Mouse (Mus musculus) mesoderm, embryonic 11.5 days (tissue): ENCODE results near the gene B3gnt2.

Experiments
- DNase-seq: peaks from one replicate; pipeline ENCODE4 v3.0.0-alpha.2; 2012; ENCODE audit warnings: low read depth, low spot score

B3gnt2 gene

DNA sequence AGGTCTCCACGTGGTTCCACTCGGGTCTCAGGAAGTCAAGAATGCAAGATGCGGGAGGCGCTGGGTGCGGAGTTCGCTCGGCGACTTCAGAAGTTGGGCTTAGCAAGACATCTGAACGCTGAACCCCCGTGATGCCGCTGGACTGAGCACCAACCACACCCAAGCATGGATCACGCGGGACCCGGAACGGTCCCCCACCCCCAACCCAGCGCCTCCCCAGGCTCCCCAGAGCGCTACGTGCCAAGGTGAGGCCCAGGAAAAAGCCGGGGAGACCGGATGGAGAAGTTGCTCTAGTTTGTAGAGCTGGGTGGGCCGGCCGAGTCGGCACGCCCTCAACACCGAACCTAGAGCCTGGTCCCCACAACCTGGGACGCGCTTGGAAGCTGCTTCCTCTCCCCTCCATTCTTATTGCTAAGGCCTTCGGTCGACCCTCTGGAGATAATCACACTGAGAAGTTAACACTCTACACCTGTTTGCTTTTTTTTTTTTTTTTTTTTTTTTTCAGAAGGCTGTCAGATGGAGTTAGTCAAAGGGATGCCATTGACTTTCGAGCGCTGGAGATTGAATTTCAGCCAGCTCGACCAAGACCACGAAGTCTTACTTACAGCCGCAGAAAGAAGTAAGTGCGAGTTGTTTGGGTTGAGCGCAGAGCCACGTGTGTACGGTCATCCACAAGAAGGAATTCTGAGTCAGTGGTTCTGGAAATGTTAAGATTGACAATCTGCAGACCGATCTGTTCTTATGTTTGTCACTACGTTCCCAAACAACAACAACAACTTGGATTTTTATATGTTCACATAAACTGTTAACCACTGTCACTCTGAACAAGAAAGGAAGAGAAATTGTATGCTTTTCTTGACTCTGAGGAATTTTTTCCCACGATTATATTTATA lies at the start of gene B3gnt2:
Gene B3gnt2 (minus strand): TSS at position 627 of the 893 bp plus-strand sequence.
- no peak for DNase-seq

DNA sequence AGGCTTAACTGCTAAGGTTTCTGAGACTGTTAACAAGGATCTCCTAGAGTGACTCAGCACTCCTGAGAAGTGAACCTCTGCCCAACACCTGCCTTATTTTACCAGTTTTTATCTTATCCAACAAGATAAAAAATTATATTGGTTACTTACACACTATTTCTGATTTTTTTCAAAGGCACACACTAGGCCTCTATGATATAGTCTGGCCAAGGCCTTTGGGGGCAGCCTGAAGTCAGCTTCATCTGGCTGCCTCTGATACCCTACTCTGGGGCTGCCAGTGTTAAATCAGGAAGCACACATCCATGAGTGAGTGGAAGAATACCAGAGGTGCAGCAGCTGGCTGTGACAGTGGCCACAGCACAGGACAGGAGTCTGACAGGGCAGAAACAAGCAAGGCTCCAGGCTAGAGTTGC lies 45.7 kb upstream of the B3gnt2 start:
- DNase-seq: no peak

DNA sequence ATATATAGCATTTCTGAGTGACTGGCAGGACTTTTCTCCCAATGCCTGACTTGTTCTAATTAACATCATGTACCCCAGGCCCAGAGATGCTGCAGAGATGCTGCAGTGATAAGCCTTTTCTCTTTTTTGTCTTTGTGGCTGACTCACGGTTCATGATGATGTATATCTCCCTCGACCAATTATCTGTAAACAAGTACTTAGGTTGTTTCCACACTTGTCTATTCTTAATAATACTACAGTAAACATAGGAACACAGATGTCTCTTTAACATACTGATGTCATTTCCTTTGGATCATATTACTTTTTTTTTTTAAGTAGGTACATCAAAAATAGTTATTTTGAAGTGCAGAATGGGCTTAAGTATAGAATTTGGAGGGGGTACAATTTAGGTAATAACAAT lies 42.2 kb upstream of the B3gnt2 start:
- DNase-seq: no peak

DNA sequence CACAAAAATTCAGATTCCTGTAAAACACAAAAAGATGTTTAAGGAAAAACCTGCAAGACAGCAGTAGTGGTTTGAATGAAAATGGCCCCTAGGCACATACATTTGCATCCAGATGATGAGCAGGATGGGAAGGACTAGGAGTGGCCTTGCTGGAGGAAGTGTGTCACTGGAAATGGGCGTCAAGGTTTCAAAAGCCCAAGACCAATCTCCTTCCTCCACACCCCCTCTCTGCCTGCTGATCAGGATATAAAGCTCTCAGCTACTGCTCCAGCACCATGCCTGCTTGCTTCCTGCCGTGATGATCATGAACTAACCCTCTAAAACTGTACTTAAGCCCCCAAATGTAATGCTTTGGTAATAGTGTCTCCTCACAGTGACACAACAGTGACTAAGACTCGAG lies 39.3 kb upstream of the B3gnt2 start:
- DNase-seq: no peak

DNA sequence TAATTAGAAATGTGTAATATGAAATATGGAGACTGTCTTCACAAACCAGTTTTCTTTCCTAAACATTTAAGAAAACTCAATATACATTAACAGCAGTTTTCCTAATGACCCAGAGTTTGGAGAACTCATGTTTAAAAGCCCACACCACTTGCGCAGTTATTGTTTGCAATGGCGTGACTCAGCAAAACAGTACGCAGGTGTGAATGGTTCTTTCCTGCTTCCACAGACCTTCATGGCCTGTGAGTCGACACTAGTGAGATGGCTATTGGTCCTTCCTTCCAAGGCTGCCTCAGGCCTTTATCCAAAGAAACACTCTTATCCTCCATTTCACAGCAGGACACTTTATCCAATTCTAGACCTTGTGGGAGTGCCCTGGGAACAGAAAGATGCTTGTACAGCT lies 36.9 kb upstream of the B3gnt2 start:
- DNase-seq: no peak

DNA sequence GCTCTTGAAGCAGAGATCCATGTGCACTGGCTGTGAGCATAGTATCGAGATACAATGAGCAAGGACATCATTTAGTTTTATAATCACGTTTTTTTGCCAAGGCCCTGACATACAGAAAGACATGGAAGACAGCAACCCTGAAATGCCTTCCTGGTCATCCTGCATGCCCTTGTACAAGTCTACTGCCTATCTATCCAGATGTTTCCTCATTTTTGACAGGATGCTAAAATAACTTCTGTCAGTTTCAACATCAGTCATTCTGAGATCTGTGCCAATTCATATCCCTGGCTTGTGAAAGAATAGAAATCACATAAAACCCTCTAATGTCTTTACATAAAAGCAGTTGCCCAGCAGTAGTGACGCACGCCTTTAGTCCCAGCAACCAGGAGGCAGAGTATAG lies 36.4 kb upstream of the B3gnt2 start:
- no peak for DNase-seq

DNA sequence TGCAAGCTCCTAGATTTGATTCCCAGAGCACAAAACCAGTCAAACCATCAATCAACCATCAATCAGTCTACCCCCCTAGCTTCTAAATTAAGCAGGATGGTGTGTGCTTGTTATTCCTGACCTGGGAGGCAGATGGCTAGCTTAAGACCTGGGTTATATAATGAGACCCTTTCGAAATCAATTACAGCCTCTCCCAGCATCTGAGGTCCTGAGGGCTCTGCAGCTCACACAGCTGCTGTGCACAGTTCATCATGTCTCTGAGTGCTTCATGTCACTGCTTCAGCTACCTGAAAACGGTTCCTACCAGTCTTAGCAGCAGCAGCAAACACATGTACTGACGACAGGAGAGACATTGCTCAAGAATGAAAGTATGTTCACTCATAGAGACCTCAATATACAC lies 32.3 kb upstream of the B3gnt2 start:
- peak; percentile 32 for DNase-seq

DNA sequence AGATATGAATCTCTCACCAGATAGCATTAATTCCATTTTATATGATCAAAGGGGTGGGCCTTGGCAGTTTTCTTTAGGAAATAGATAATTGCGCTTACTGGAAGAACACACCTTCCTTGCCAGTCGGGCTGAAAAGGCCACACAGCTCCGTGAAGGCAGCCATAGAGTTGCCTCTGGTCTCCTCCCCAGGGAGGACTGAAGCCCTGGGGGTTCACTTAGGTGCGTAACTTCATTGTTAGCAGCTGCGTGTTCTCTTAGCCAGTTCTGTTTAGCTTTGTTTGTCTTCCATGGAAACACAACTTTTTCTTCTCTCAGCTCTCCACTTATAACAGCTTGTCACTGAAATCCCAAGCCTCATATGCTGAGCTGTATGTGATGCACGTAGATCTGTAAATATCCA lies 31.7 kb upstream of the B3gnt2 start:
- DNase-seq: no peak

DNA sequence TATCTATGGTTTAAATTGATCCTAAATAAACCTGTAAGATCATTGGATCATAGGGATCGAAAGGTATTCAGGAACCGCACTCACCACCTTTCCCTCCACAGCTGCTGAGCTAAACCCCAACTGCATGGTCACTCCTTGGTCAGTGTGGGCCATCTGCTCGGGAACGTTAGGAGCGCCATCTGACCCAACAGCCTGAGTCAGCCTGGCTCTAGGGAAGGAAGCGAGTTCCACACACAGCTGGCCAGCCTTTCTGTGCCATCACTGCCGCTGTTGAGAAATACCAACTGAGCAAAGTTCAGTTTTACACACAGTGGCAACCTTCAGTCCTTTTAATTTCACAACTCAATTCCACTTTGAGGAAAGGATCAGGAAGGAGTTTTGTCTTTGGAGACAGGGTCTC lies 31.1 kb upstream of the B3gnt2 start:
- no peak for DNase-seq

DNA sequence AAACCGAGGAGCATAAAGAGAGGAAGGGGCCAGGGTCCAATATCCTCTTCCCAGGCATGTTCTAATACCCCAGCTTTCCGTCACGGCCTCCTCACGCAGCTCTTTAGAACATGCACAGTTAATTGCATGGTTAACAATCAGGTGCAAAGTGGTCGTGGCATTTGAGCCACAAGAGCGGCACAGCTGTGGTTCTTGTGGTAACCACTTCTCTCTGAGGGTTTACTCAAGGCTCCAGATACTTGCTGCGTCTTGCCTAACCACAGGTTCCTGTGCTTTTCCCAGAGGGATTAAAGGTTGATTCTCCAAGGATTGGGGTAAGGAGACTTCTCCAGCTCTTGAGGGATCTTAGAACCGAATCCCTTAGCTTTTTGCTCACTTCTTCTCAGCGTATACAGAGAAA lies 30.5 kb upstream of the B3gnt2 start:
- no peak for DNase-seq

DNA sequence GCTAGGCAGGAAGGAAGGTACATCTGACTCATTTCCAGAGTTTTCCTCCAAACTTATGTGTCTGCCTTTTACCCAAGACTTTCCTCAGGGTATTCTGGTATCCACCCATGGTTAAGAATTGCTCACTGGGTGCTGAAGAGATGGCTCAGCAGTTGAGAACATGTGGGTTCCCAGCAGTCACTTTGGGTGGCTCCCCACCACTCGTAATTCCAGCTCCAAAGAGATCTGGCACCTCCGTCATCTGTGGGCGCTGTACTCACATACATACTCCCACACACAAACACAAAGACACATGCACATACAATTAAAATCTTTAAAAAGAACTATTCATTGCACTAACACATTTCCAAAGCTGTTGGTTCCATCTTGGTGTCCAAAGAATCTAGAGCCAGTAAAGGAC lies 28.5 kb upstream of the B3gnt2 start:
- DNase-seq: no peak

DNA sequence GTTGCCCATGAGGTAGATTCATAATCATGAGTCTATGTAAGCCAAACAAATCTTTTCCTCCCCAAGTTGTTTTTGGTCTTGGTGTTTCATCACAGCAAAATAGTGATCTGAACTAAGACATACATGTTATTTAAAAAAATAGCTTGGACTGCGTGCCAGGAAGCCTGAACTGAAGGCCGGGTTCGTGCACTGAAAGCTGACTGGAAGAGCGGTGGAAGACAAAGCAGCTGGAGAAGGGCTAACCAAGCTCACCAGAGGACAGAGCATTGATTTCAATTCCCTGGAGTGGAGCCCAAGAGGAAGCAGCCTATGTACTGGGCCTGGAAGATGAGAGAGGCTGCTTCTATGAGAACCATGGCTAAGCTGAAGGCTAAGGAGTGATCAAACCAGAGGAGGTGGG lies 26.2 kb upstream of the B3gnt2 start:
- DNase-seq: no peak

DNA sequence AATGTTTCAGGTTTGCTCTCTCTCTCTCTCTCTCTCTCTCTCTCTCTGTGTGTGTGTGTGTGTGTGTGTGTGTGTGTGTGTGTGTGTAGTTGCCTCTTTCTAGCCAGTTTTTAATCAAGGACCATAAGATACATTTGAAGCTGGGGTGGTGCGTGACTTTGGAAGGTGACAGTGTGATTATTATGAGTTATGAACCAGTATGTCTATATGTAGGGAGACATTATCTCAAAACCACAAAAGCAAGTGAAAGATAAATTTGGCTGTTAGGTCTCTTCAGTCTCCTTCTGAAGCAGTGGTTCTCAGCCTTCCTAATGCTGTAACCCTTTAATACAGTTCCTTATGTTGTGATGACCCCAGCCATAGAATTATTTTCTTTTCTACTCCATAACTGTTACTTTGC lies 24.6 kb upstream of the B3gnt2 start:
- DNase-seq: no peak

DNA sequence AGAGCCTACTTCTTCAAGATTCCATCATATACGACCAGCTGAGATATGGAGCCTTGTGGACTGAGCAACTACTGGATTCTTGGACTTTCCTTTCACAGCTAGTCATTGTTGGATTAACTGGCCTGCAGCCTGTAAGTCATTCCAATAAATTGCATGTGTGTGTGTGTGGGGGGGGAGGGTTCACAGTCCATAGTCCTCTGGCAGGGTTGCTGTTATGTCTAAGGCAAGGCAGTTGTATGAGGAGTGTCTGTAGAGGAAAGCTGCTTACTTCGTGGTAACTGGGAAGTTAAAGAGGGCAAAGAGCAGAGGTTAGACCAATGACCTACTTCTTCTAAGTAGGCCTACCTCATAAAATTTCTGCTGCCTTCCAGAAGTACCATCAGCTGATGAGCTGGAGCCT lies 22.9 kb upstream of the B3gnt2 start:
- DNase-seq: no peak

DNA sequence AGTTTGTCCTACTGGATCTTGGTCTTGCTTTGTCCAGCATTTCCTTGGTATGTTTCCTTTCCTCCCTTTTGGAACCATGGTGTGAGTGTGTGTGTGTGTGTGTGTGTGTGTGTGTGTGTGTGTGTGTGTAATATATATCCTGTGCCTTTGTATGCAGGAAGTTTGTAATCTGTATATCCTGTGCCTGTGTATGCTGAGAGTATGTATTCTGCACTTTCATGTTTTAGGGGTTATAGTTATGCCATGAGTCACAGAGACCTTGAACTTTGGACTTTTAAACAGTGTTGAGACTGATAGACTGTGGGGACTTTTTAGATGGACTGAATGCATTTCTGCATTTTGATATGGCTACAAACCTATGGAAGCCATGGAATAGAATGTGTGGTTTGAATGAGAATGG lies 22.2 kb upstream of the B3gnt2 start:
- DNase-seq: no peak

DNA sequence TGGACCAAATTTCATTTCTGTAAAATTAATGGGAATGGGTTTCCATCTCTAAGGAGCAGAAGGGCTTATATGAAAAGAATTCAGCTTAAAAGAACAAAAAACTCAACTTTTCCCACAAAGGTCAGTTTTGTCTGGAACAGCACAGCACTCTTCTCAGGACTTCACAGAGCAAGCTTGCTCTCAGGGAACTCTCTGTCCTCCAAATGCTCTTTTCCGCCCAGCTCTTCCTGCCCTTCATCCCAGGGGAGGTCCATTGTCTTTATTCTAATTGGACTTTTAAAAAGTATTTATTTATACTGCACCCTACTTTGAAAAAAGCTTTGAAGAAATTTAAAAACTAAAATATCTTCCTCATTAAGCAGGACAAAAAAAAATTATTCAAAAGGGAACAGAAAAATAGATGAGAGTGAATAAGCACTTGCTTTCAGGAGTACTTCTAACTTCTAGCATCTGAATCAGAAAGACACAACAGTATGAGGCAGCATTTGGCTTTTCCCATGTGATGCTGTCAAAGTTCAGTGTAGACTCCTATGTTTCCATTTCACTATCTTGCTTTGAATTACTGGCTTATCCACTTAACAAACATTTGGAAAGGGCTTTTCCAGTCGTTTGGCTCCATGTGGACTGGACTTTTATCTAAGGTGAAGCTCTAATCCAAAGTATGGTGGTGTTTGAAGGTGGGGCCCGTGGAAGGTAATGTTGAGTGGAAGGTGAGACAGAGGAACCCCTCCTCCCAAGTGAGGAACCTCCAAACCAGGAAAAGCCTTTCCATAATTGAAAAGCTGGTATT lies 19.8 kb upstream of the B3gnt2 start:
- no peak for DNase-seq

DNA sequence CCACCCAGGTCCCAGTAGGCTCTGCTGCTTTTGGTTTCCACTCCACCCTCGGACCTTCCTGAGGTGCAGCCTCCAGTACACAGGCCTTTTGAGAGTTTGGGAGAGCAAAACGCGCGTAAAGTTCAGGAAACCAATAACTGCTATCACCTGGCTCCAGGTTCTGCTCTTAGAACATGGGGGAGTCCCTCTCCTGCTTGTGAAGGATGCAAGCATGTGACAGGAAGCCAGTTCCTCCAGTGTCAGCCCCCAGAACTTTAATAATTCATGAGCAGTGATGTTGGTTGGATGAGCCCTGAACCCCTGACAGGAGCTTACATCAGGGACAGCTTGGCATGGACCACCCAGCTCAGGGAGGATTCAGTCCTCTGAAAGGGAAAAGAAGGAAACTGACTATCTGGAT lies 18.9 kb upstream of the B3gnt2 start:
- DNase-seq: no peak

DNA sequence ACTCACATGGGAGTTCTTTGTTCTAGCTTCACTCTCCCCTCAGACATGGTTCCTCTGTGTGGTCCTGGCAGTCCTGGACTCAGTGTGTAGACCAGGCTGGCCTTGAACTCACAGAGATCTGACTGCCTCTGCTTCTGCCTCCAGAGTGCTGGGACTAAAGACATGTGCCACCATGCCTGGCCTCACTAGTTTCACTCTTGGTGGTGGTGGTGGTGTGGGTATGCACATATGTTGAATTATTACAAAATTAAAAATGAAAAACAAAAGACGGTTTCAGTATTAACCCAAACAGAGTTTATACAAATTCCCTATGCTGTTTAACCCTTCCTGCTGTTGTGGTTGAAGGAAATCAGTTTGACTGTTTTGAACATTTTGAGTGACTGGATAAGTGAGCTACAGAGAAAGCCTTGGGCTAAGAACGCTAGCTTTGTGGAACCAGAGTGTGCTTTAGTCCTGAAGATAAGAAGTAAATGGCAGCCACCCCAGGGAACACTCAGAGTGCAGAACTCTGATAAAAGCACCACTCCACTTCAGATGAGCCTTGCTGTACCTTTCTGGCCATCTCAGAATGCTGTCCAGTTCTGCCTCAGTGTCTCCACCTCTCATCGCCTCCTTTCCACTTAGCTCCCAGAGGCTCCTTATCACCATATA lies 16.0 kb upstream of the B3gnt2 start:
- DNase-seq: no peak

DNA sequence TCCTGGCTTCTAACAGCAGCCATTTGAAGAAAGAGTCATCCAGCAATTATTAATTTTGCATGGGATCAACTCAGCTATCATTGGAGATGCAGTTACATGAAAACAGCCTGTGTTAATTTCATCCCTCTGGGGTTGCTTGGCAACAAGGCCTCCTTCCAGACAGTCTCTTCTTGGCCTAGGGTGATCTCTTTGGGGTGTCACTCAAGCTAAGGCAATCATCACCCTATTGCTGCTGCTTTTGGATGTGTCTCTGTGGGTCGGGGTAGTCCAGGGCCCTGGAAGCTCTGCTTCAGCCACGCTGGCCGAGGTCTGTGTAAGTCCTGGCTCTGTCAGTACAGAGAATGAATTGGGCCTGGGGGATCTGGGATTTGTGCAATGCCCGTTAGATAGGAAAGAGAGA lies 14.5 kb upstream of the B3gnt2 start:
- no peak for DNase-seq

DNA sequence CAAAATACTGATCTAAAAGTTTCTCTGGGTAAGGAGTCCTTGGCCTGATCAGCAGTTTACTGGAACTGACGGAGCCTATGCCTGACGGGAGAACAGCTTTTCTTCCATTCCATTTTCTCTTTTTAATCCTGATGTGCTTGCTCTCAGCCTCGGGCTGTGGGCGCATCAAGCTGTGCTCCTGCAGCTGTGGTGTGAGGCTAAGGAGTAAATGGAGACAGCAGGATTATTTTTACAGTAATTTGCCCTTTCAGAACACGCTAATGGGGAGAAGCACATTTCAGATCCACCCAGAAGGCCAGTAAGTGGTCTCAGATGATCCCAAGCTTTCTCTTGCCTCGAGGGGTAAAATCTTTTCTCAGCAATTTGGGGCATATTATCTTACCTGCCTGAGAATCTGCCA lies 14.0 kb upstream of the B3gnt2 start:
- no peak for DNase-seq

DNA sequence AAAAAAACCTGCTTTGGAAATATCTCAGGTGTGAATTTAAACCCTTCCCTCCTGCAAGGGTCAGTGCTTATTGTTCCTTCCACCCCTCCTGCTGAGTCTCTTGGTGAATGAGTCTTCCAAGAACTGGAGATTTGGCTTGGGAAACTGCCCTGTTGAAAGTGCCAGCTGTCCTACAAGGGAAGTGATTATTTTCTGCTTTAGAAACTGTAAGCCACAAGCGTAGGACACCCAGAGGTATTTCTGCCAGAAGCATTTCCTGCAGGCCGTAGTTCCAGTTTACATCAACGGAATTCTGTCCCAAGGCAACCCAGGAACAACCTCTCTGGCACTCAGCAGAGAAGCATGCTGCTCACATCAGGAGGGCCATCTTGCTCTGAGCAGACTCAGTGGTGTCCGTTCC lies 12.6 kb upstream of the B3gnt2 start:
- no peak for DNase-seq

DNA sequence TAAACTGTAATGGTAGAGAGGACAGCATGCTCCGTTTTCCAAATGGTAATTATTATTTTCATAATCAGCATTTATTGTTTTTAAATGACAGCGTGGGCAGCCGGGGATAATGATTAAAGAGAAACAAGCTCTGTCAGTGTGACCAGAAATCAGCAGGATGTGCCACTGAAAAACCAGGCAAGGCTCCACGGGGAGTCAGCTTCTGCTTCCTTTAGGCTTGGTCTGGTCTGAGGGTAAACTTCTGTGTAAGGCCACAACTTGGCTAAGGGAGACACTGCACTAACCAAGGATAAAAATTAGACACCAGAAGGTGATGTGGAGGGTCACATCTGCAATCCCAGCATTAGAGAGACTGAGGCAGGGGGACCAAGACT lies 11.5 kb upstream of the B3gnt2 start:
- DNase-seq: no peak
